Mouse (Mus musculus) urinary bladder, postnatal 14 days (tissue): ENCODE measurements around the gene Fbxw25.
A peak's percentile ranks its signal among the peaks of the same experiment; 100 is the strongest.
"Not testable (repeated sequence)": the region's sequence is repeated elsewhere in the genome, so short reads cannot be mapped to it uniquely, and the experiment has no call there.

ENCODE experiments used
- DNase-seq: peaks from one replicate; pipeline ENCODE4 v3.0.0; 2021; ENCODE audit warnings: low spot score

Gene Fbxw25

GRCm38 (mm10) chr9:109664552-109664951 lies at the start of gene Fbxw25:
Gene Fbxw25 (minus strand): TSS chr9:109664652.
- DNase-seq, result not testable (repeated sequence)

GRCm38 (mm10) chr9:109702600-109702999 lies 38.1 kb upstream of the Fbxw25 start, which contains the start of gene Fbxw18:
Gene Fbxw18 (minus strand): TSS chr9:109702700.
- DNase-seq, result not testable (repeated sequence)

- peak; percentile 54 for DNase-seq
These were observed 20.8 kb upstream of the Fbxw25 start for GRCm38 (mm10) chr9:109685299-109685698.

- DNase-seq, result not testable (repeated sequence)
These were observed 38.5 kb downstream of the Fbxw25 start, which contains the start of gene Fbxw24 for GRCm38 (mm10) chr9:109625957-109626356. Gene Fbxw24 (minus strand): TSS chr9:109626057.

- DNase-seq, result peak; percentile 31
These were observed 57.6 kb downstream of the Fbxw25 start for GRCm38 (mm10) chr9:109606837-109607236.

- DNase-seq, result not testable (repeated sequence)
These were observed 62.3 kb downstream of the Fbxw25 start for GRCm38 (mm10) chr9:109602128-109602527.

- DNase-seq, result no peak
These were observed 67.2 kb downstream of the Fbxw25 start for GRCm38 (mm10) chr9:109597226-109597625.
